Mouse (Mus musculus): Measurements from ENCODE around the gene Xrra1. TPM values are rescaled to one million over a fixed set of nuclear protein-coding genes. Genes with fewer than 3 reads are reported as not detected.

Xrra1 gene
- total and polyA plus RNA-seq, 3 experiments, result 0.58 to 1.2 TPM; not detected in 1

- no peak for TF ChIP-seq NELFE (IDR thresholded peaks at IDR 0.05; ENCODE audit: low read depth, low read length)
- 0 out of 4 replicates have a peak, but pooled peaks of 1 of the 2 experiments have one; percentile 28 for TF ChIP-seq POLR2A (IDR thresholded peaks at IDR 0.05; ENCODE audit: control insufficient read depth in 1 of 2, insufficient read depth in 1 of 2, low read depth in 1 of 2, low read length in 2 of 2, poor library complexity in 1 of 2)
- no peak for TF ChIP-seq CTCF (IDR thresholded peaks at IDR 0.05 in 2 of 3, conservative IDR thresholded peaks at IDR 0.05 in 1 of 3; ENCODE audit: control insufficient read depth in 1 of 3, insufficient read depth in 1 of 3, low read depth in 2 of 3, low read length in 3 of 3, poor library complexity in 1 of 3, severe bottlenecking in 1 of 3)
- TF ChIP-seq NRF1 (IDR thresholded peaks at IDR 0.05; ENCODE audit: insufficient read depth, low read depth, low read length, poor library complexity, severe bottlenecking), result no peak
These were observed 34.0 kb upstream of the Xrra1 start (continued) for GRCm38 (mm10) chr7:99824649-99825483.

GRCm38 (mm10) chr7:99825511-99825910 is 33.4 kb upstream of the Xrra1 start:
- Histone ChIP-seq H3K9ac (ENCODE audit: control insufficient read depth, low read depth, low read length, poor library complexity, severe bottlenecking) (peak overlapping the region; percentile 4; the same call in 1 of the 2 replicates), H3K79me2 (ENCODE audit: control insufficient read depth, insufficient read depth, low read length, poor library complexity) (no peaks in the 10 kb centered on the region; the same call in 1 of the 2 replicates), H3K36me3 (ENCODE audit: control insufficient read depth in 1 of 2, insufficient read depth in 2 of 2, low read length in 2 of 2) (peaks cover 0 to 44% of the 10 kb centered on the region in 2 experiments; a peak in 2 of 4 replicates), H3K4me3 (ENCODE audit: control insufficient read depth in 1 of 2, insufficient read depth in 1 of 2, low read depth in 2 of 2, low read length in 2 of 2) (no peak overlapping the region), H3K9me3 (replicated peaks; ENCODE audit: insufficient read depth, low read length) (no peaks in the 10 kb centered on the region), H3K4me1 (ENCODE audit: control insufficient read depth in 1 of 2, insufficient read depth in 2 of 2, low read length in 2 of 2) (peaks cover 31 to 48% of the 10 kb centered on the region in 2 experiments), H3K27ac (ENCODE audit: control insufficient read depth, low read depth, low read length) (peak overlapping the region; percentile 83), H3K27me3 (ENCODE audit: control insufficient read depth in 1 of 2, insufficient read depth in 2 of 2, low read length in 2 of 2) (no peaks in the 10 kb centered on the region)
- TF ChIP-seq NELFE (IDR thresholded peaks at IDR 0.05; ENCODE audit: low read depth, low read length) (no peak), MAZ (IDR thresholded peaks at IDR 0.05; ENCODE audit: low read depth, low read length) (0 out of 2 replicates have a peak, but pooled peaks have one; percentile 8), SIN3A (IDR thresholded peaks at IDR 0.05; ENCODE audit: low read length) (no peak)
- no peak for DNase-seq (ENCODE audit: low read depth, low spot score)

- H3K4me3 ChIP-seq (ENCODE audit: control insufficient read depth in 1 of 2, insufficient read depth in 1 of 2, low read depth in 2 of 2, low read length in 2 of 2), result no peak overlapping the region
- no peak overlapping the region for H3K9ac ChIP-seq (ENCODE audit: control insufficient read depth, low read depth, low read length, poor library complexity, severe bottlenecking)
- peaks cover 0 to 44% of the 10 kb centered on the region in 2 experiments; a peak in 2 of 4 replicates for H3K36me3 ChIP-seq (ENCODE audit: control insufficient read depth in 1 of 2, insufficient read depth in 2 of 2, low read length in 2 of 2)
- H3K27me3 ChIP-seq (ENCODE audit: control insufficient read depth in 1 of 2, insufficient read depth in 2 of 2, low read length in 2 of 2), result no peaks in the 10 kb centered on the region
- H3K79me2 ChIP-seq (ENCODE audit: control insufficient read depth, insufficient read depth, low read length, poor library complexity), result no peaks in the 10 kb centered on the region; the same call in 1 of the 2 replicates
- no peaks in the 10 kb centered on the region for H3K9me3 ChIP-seq (replicated peaks; ENCODE audit: insufficient read depth, low read length)
- TF ChIP-seq RAD21 (IDR thresholded peaks at IDR 0.05; ENCODE audit: low read depth, low read length) (no peak), SIN3A (IDR thresholded peaks at IDR 0.05; ENCODE audit: low read length) (no peak), CHD2 (IDR thresholded peaks at IDR 0.05; ENCODE audit: low read length) (no peak), TCF12 (IDR thresholded peaks at IDR 0.05; ENCODE audit: low read depth, low read length) (no peak), ZC3H11A (IDR thresholded peaks at IDR 0.05; ENCODE audit: low read depth, low read length) (no peak), TBP (IDR thresholded peaks at IDR 0.05; ENCODE audit: low read depth, low read length) (no peak), SMC3 (IDR thresholded peaks at IDR 0.05; ENCODE audit: low read depth, low read length) (no peak), CTCF (IDR thresholded peaks at IDR 0.05 in 2 of 3, conservative IDR thresholded peaks at IDR 0.05 in 1 of 3; ENCODE audit: control insufficient read depth in 1 of 3, insufficient read depth in 1 of 3, low read depth in 2 of 3, low read length in 3 of 3, poor library complexity in 1 of 3, severe bottlenecking in 1 of 3) (no peak), USF2 (IDR thresholded peaks at IDR 0.05; ENCODE audit: borderline replicate concordance in 1 of 2, insufficient read depth in 1 of 2, low read depth in 1 of 2, low read length in 2 of 2) (no peak)
- no peak overlapping the region for H3K27ac ChIP-seq (ENCODE audit: control insufficient read depth, low read depth, low read length)
- no peak for DNase-seq (ENCODE audit: low read depth, low spot score)
- peaks cover 31 to 48% of the 10 kb centered on the region in 2 experiments for H3K4me1 ChIP-seq (ENCODE audit: control insufficient read depth in 1 of 2, insufficient read depth in 2 of 2, low read length in 2 of 2)
These were observed 32.8 kb upstream of the Xrra1 start for GRCm38 (mm10) chr7:99826096-99826495.

Data from MEL (cell line).